Mouse (Mus musculus) bone marrow macrophage, adult 2 months (primary cell): Measurements from ENCODE around the gene Dlgap1.

Experiments
- CTCF ChIP-seq: IDR thresholded peaks from 2 replicates; pipeline ENCODE4 v1.5.1; 2012; ENCODE audit warnings: low read depth, mild to moderate bottlenecking, low read length, moderate library complexity
- POLR2A ChIP-seq: IDR thresholded peaks from 2 replicates; pipeline ENCODE4 v1.6.1; 2012; ENCODE audit warnings: mild to moderate bottlenecking, low read depth, low read length, borderline replicate concordance

- TF ChIP-seq CTCF: no peak
- no peak for TF ChIP-seq POLR2A
These were observed 51.5 kb downstream of the Dlgap1 start for GRCm38 (mm10) chr17:70020376-70020775.
